Mouse (Mus musculus): Measurements from ENCODE around the gene Kras. TPM values are rescaled to one million over a fixed set of nuclear protein-coding genes. Genes with fewer than 3 reads are reported as not detected.
A peak's percentile ranks its signal among the peaks of the same experiment; 100 is the strongest.

Kras gene
- polyA plus RNA-seq, 1 experiment from 2014 or later, result 92.8 TPM

DNA sequence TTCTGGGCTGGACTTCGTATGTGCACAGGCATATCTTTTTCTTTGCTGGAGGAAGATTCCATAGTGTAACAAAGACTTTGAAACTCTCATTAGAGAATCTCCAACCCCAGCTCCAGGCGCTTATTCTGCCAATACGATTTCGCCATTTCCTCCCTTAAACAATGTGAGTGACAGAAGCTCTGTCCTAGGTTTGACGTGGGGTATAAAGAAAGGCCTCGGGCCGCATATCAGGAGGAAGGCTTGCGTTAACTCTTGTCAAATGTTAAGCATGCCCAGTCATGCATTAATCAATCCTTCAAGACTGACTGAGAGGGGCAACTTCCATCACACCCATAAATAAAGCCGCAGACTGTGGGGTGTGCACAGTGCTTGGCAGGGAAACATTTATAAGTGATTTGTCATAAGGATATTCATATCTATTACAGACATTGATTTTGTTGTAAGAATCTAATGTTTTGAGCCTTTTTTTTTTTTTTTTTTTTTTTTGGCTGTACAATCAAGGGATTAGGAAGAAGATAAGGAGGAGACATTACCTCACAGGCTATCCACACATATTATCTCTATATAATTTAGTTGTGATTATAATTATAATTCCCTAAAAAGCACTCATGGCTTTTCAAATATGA, 27.2 kb upstream of the Kras start:
- Histone ChIP-seq H3K27ac (ENCODE audit: low read depth, low read length) (0 out of 2 replicates have a peak overlapping the region, but pooled peaks have one; percentile 57), H3K9ac (ENCODE audit: low read depth, low read length) (no peak overlapping the region), H3K36me3 (ENCODE audit: control insufficient read depth, insufficient read depth, low read length) (no peaks in the 10 kb centered on the region), H3K27me3 (replicated peaks; ENCODE audit: control insufficient read depth, insufficient read depth, low read length) (no peaks in the 10 kb centered on the region), H3K4me2 (no peak overlapping the region; the same call in 1 of the 2 replicates), H3K4me1 (replicated peaks; ENCODE audit: control insufficient read depth, insufficient read depth, low read length) (peaks cover 5% of the 10 kb centered on the region), H3K4me3 (ENCODE audit: low read depth, low read length) (no peak overlapping the region), H3K9me3 (ENCODE audit: control insufficient read depth, low read length) (no peaks in the 10 kb centered on the region)
- ATAC-seq (replicated peaks; ENCODE audit: low FRiP score), result no peak
- WGBS, result 38% methylated on average over 9 of the region's 9 CpGs
- DNase-seq (ENCODE audit: low spot score), result no peak

- no peaks in the 10 kb centered on the region for H3K9me3 ChIP-seq (ENCODE audit: control insufficient read depth, low read length)
- 2% methylated on average over 17 of the region's 17 CpGs for WGBS
- H3K4me2 ChIP-seq, result peak overlapping the region; percentile 64
- peak overlapping the region; percentile 31; the same call in 1 of the 2 replicates for H3K9ac ChIP-seq (ENCODE audit: low read depth, low read length)
- peak overlapping the region; percentile 25 for H3K4me3 ChIP-seq (ENCODE audit: low read depth, low read length)
- peak; percentile 74 for DNase-seq (ENCODE audit: low spot score)
- H3K27ac ChIP-seq (ENCODE audit: low read depth, low read length), result peak overlapping the region; percentile 57; the same call in 1 of the 2 replicates
- H3K36me3 ChIP-seq (ENCODE audit: control insufficient read depth, insufficient read depth, low read length), result no peaks in the 10 kb centered on the region
- ATAC-seq (replicated peaks; ENCODE audit: low FRiP score), result peak; percentile 84
- H3K27me3 ChIP-seq (replicated peaks; ENCODE audit: control insufficient read depth, insufficient read depth, low read length), result no peaks in the 10 kb centered on the region
- peaks cover 5% of the 10 kb centered on the region for H3K4me1 ChIP-seq (replicated peaks; ENCODE audit: control insufficient read depth, insufficient read depth, low read length)
Observed at GRCm38 (mm10) chr6:145276265-145276780, 26.3 kb upstream of the Kras start.

DNA sequence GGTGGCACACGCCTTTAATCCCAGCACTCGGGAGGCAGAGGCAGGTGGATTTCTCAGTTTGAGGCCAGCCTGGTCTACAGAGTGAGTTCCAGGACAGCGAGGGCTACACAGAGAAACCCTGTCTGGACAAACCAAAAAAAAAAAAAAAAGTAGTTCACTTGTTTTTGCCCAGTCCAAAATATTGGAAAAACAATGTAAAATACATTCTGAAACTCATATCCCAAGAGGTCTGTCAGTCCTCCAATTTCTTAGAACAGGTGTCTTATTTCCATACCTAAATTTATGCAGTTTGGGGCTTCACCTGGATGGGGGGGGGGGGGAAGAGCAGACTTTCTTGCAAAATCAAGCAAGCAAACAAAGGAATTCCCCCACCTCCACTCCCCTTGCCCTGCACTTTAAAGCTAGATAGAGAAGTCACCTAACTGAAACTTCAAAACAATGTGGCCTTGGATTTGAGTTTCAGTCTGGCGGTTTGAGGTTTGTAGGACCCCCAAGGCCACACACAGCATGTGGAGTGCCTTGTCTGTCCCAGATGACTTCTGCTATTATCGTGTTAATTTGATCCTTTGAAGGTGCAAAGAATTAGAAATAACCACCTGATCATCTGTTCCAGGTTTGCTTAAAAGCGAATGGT, 25.7 kb upstream of the Kras start:
- Histone ChIP-seq H3K27me3 (replicated peaks; ENCODE audit: control insufficient read depth, insufficient read depth, low read length) (no peaks in the 10 kb centered on the region), H3K4me2 (peak overlapping the region; percentile 64), H3K9ac (ENCODE audit: low read depth, low read length) (no peak overlapping the region), H3K9me3 (ENCODE audit: control insufficient read depth, low read length) (no peaks in the 10 kb centered on the region), H3K4me3 (ENCODE audit: low read depth, low read length) (no peak overlapping the region), H3K4me1 (replicated peaks; ENCODE audit: control insufficient read depth, insufficient read depth, low read length) (peaks cover 5% of the 10 kb centered on the region), H3K36me3 (ENCODE audit: control insufficient read depth, insufficient read depth, low read length) (no peaks in the 10 kb centered on the region), H3K27ac (ENCODE audit: low read depth, low read length) (peak overlapping the region; percentile 57; the same call in 1 of the 2 replicates)
- ATAC-seq (replicated peaks; ENCODE audit: low FRiP score), result peak; percentile 10; the same call in 1 of the 2 replicates
- 45% methylated on average over 6 of the region's 6 CpGs for WGBS
- no peak for DNase-seq (ENCODE audit: low spot score)

GRCm38 (mm10) chr6:145273971-145274620, 24.1 kb upstream of the Kras start:
- ATAC-seq (replicated peaks; ENCODE audit: low FRiP score), result no peak
- Histone ChIP-seq H3K9ac (ENCODE audit: low read depth, low read length) (no peak overlapping the region), H3K9me3 (ENCODE audit: control insufficient read depth, low read length) (no peaks in the 10 kb centered on the region), H3K4me3 (ENCODE audit: low read depth, low read length) (no peak overlapping the region), H3K27me3 (replicated peaks; ENCODE audit: control insufficient read depth, insufficient read depth, low read length) (no peaks in the 10 kb centered on the region), H3K4me1 (replicated peaks; ENCODE audit: control insufficient read depth, insufficient read depth, low read length) (peaks cover 5% of the 10 kb centered on the region), H3K4me2 (no peak overlapping the region), H3K36me3 (ENCODE audit: control insufficient read depth, insufficient read depth, low read length) (no peaks in the 10 kb centered on the region), H3K27ac (ENCODE audit: low read depth, low read length) (no peak overlapping the region)
- no peak for DNase-seq (ENCODE audit: low spot score)
- WGBS, result 68% methylated on average over 12 of the region's 12 CpGs

GRCm38 (mm10) chr6:145272142-145272937, 22.3 kb upstream of the Kras start:
- WGBS, result 62% methylated on average over 10 of the region's 10 CpGs
- H3K4me1 ChIP-seq (replicated peaks; ENCODE audit: control insufficient read depth, insufficient read depth, low read length), result peaks cover 5% of the 10 kb centered on the region
- H3K4me3 ChIP-seq (ENCODE audit: low read depth, low read length), result no peak overlapping the region
- H3K27ac ChIP-seq (ENCODE audit: low read depth, low read length), result no peak overlapping the region
- no peaks in the 10 kb centered on the region for H3K36me3 ChIP-seq (ENCODE audit: control insufficient read depth, insufficient read depth, low read length)
- no peak for ATAC-seq (replicated peaks; ENCODE audit: low FRiP score)
- no peak overlapping the region for H3K9ac ChIP-seq (ENCODE audit: low read depth, low read length)
- no peak overlapping the region for H3K4me2 ChIP-seq
- H3K9me3 ChIP-seq (ENCODE audit: control insufficient read depth, low read length), result no peaks in the 10 kb centered on the region
- no peaks in the 10 kb centered on the region for H3K27me3 ChIP-seq (replicated peaks; ENCODE audit: control insufficient read depth, insufficient read depth, low read length)
- DNase-seq (ENCODE audit: low spot score), result no peak

- Histone ChIP-seq H3K4me3 (ENCODE audit: low read depth, low read length) (no peak overlapping the region), H3K36me3 (ENCODE audit: control insufficient read depth, insufficient read depth, low read length) (no peaks in the 10 kb centered on the region), H3K4me1 (replicated peaks; ENCODE audit: control insufficient read depth, insufficient read depth, low read length) (no peaks in the 10 kb centered on the region; the same call in 1 of the 2 replicates), H3K9me3 (ENCODE audit: control insufficient read depth, low read length) (no peaks in the 10 kb centered on the region), H3K27ac (ENCODE audit: low read depth, low read length) (no peak overlapping the region), H3K9ac (ENCODE audit: low read depth, low read length) (no peak overlapping the region), H3K27me3 (replicated peaks; ENCODE audit: control insufficient read depth, insufficient read depth, low read length) (no peaks in the 10 kb centered on the region), H3K4me2 (no peak overlapping the region)
- ATAC-seq (replicated peaks; ENCODE audit: low FRiP score) (no peak), DNase-seq (ENCODE audit: low spot score) (no peak)
- WGBS, result 81% methylated on average over 4 of the region's 4 CpGs
Observed at GRCm38 (mm10) chr6:145269313-145269845, 19.3 kb upstream of the Kras start.

DNA sequence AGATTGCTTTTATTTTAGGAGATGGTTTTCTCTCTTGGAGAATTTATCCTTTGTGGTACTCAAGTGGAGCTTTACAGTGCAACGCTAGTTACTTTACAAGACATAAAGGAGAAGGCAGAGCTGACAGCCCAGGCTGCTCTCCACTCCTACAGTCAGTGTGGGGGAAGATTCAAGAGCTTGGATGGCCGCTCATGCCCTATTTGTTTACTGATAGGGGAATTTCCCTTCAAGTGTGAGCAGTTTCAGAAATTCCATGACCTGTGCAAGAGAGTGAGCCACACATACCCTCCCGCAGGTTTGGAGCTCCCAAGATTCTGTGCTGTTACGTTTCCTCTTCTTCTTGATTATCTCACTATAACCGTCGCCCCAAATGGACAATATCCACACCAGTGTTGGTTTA, 17.7 kb upstream of the Kras start:
- Histone ChIP-seq H3K4me1 (replicated peaks; ENCODE audit: control insufficient read depth, insufficient read depth, low read length) (no peaks in the 10 kb centered on the region), H3K4me2 (no peak overlapping the region), H3K9me3 (ENCODE audit: control insufficient read depth, low read length) (no peaks in the 10 kb centered on the region), H3K9ac (ENCODE audit: low read depth, low read length) (no peak overlapping the region), H3K27me3 (replicated peaks; ENCODE audit: control insufficient read depth, insufficient read depth, low read length) (no peaks in the 10 kb centered on the region), H3K36me3 (ENCODE audit: control insufficient read depth, insufficient read depth, low read length) (no peaks in the 10 kb centered on the region), H3K27ac (ENCODE audit: low read depth, low read length) (no peak overlapping the region), H3K4me3 (ENCODE audit: low read depth, low read length) (no peak overlapping the region)
- 75% methylated on average over 6 of the region's 6 CpGs for WGBS
- ATAC-seq (replicated peaks; ENCODE audit: low FRiP score), result no peak
- no peak for DNase-seq (ENCODE audit: low spot score)

- DNase-seq (ENCODE audit: low spot score), result no peak
- H3K9me3 ChIP-seq (ENCODE audit: control insufficient read depth, low read length), result no peaks in the 10 kb centered on the region
- no peak overlapping the region for H3K27ac ChIP-seq (ENCODE audit: low read depth, low read length)
- no peaks in the 10 kb centered on the region for H3K36me3 ChIP-seq (ENCODE audit: control insufficient read depth, insufficient read depth, low read length)
- H3K4me2 ChIP-seq, result no peak overlapping the region
- 79% methylated on average over 7 of the region's 7 CpGs for WGBS
- no peak overlapping the region for H3K4me3 ChIP-seq (ENCODE audit: low read depth, low read length)
- no peak overlapping the region for H3K9ac ChIP-seq (ENCODE audit: low read depth, low read length)
- no peaks in the 10 kb centered on the region for H3K27me3 ChIP-seq (replicated peaks; ENCODE audit: control insufficient read depth, insufficient read depth, low read length)
- ATAC-seq (replicated peaks; ENCODE audit: low FRiP score), result no peak
- no peaks in the 10 kb centered on the region for H3K4me1 ChIP-seq (replicated peaks; ENCODE audit: control insufficient read depth, insufficient read depth, low read length)
Observed at GRCm38 (mm10) chr6:145262314-145262713, 12.3 kb upstream of the Kras start.

All from liver, embryonic 11.5 days (tissue).